Mouse (Mus musculus) induced T-regulatory cell, adult 2 months (primary cell): ENCODE data around the gene Wdr5.

Experiments used
- DNase-seq: peaks from one replicate; pipeline ENCODE4 v3.0.0-alpha.2; 2012; ENCODE audit warnings: low read depth

The Wdr5 gene

GRCm38 (mm10) chr2:27552620-27553287 lies 37.8 kb downstream of the Wdr5 start:
- peak; percentile 76 for DNase-seq

GRCm38 (mm10) chr2:27554308-27554707 lies 39.4 kb downstream of the Wdr5 start:
- no peak for DNase-seq

GRCm38 (mm10) chr2:27556921-27557320 lies 42.0 kb downstream of the Wdr5 start:
- DNase-seq = no peak

GRCm38 (mm10) chr2:27560708-27561123 lies 45.8 kb downstream of the Wdr5 start:
- no peak for DNase-seq

GRCm38 (mm10) chr2:27561159-27561558 lies 46.2 kb downstream of the Wdr5 start:
- DNase-seq = no peak

GRCm38 (mm10) chr2:27561829-27562228 lies 46.9 kb downstream of the Wdr5 start:
- DNase-seq = no peak

GRCm38 (mm10) chr2:27563641-27564148 lies 48.7 kb downstream of the Wdr5 start:
- DNase-seq = peak; percentile 42

- no peak for DNase-seq
Observed at GRCm38 (mm10) chr2:27564694-27565093, 49.7 kb downstream of the Wdr5 start.

- no peak for DNase-seq
Observed at GRCm38 (mm10) chr2:27565316-27566103, 50.6 kb downstream of the Wdr5 start.

GRCm38 (mm10) chr2:27570856-27571255 lies 55.9 kb downstream of the Wdr5 start:
- DNase-seq = no peak

GRCm38 (mm10) chr2:27572261-27572793 lies 57.4 kb downstream of the Wdr5 start:
- no peak for DNase-seq

GRCm38 (mm10) chr2:27572928-27573627 lies 58.1 kb downstream of the Wdr5 start:
- peak; percentile 55 for DNase-seq

- no peak for DNase-seq
Observed at GRCm38 (mm10) chr2:27573628-27573966, 58.6 kb downstream of the Wdr5 start.

GRCm38 (mm10) chr2:27576416-27576815 lies 61.5 kb downstream of the Wdr5 start:
- no peak for DNase-seq

GRCm38 (mm10) chr2:27578552-27578951 lies 63.6 kb downstream of the Wdr5 start:
- no peak for DNase-seq

- no peak for DNase-seq
Observed at GRCm38 (mm10) chr2:27582112-27582511, 67.2 kb downstream of the Wdr5 start.

- DNase-seq = no peak
Observed at GRCm38 (mm10) chr2:27583019-27583418, 68.1 kb downstream of the Wdr5 start.

GRCm38 (mm10) chr2:27584546-27584945 lies 69.6 kb downstream of the Wdr5 start:
- no peak for DNase-seq
